Mouse (Mus musculus): Measurements from ENCODE around the gene Galk1.
A peak's percentile ranks its signal among the peaks of the same experiment; 100 is the strongest.
"Not testable (repeated sequence)": the region's sequence is repeated elsewhere in the genome, so short reads cannot be mapped to it uniquely, and the experiment has no call there.

Galk1 gene

GRCm38 (mm10) chr11:116030898-116031845 is 18.7 kb upstream of the Galk1 start:
- DNase-seq (ENCODE audit: low spot score in 2 of 2) = peak in 1 of 2 experiments; percentile 65

- DNase-seq (ENCODE audit: low spot score in 2 of 2) = peak; percentile 96 to 99
Measured at GRCm38 (mm10) chr11:116030088-116030897, 17.8 kb upstream of the Galk1 start, which contains the start of gene Unk. TSS of gene Unk (plus strand) at chr11:116030322.

- no peak for DNase-seq (ENCODE audit: low spot score in 2 of 2)
Measured at GRCm38 (mm10) chr11:116029086-116029865, 16.8 kb upstream of the Galk1 start.

GRCm38 (mm10) chr11:116028177-116028865 is 15.8 kb upstream of the Galk1 start:
- DNase-seq (ENCODE audit: low spot score in 2 of 2) = no peak

GRCm38 (mm10) chr11:116027756-116028155 is 15.2 kb upstream of the Galk1 start, which contains the start of gene H3f3b:
TSS of gene H3f3b (minus strand) at chr11:116027962.
- no peak for DNase-seq (ENCODE audit: low spot score in 2 of 2)

- DNase-seq (ENCODE audit: low spot score in 2 of 2) = no peak
Measured at GRCm38 (mm10) chr11:116025056-116025845, 12.7 kb upstream of the Galk1 start.

GRCm38 (mm10) chr11:116024356-116024808 is 11.9 kb upstream of the Galk1 start:
- DNase-seq (ENCODE audit: low spot score in 2 of 2) = peak; percentile 98 to 100

GRCm38 (mm10) chr11:116023771-116024355 is 11.3 kb upstream of the Galk1 start:
- peak in 1 of 2 experiments; percentile 86 for DNase-seq (ENCODE audit: low spot score in 2 of 2)

GRCm38 (mm10) chr11:116023074-116023770 is 10.7 kb upstream of the Galk1 start:
- not testable (repeated sequence) for DNase-seq (ENCODE audit: low spot score in 2 of 2)

- DNase-seq (ENCODE audit: low spot score in 2 of 2) = no peak
Measured at GRCm38 (mm10) chr11:116022256-116022780, 9.8 kb upstream of the Galk1 start.

- no peak for DNase-seq (ENCODE audit: low spot score in 2 of 2)
Measured at GRCm38 (mm10) chr11:116021328-116022220, 9.1 kb upstream of the Galk1 start.

GRCm38 (mm10) chr11:116020519-116020922 is 8.0 kb upstream of the Galk1 start:
- no peak for DNase-seq (ENCODE audit: low spot score in 2 of 2)

GRCm38 (mm10) chr11:116019976-116020411 is 7.5 kb upstream of the Galk1 start:
- DNase-seq (ENCODE audit: low spot score in 2 of 2) = no peak

GRCm38 (mm10) chr11:116019360-116019791 is 6.9 kb upstream of the Galk1 start:
- no peak for DNase-seq (ENCODE audit: low spot score in 2 of 2)

- not testable (repeated sequence) for DNase-seq (ENCODE audit: low spot score in 2 of 2)
Measured at GRCm38 (mm10) chr11:116018867-116019266, 6.3 kb upstream of the Galk1 start.

- no peak for DNase-seq (ENCODE audit: low spot score in 2 of 2)
Measured at GRCm38 (mm10) chr11:116018106-116018505, 5.6 kb upstream of the Galk1 start.

GRCm38 (mm10) chr11:116014821-116015220 is 2.3 kb upstream of the Galk1 start:
- DNase-seq (ENCODE audit: low spot score in 2 of 2) = no peak
